Mouse (Mus musculus) forebrain, embryonic 16.5 days (tissue): ENCODE measurements around the gene Tdrd9. TPM values are rescaled to one million over a fixed set of nuclear protein-coding genes. Genes with fewer than 3 reads are reported as not detected.

Source experiments
- ATAC-seq: fragments of 200-750 bp; cut with Nextera tagmentation; 2 replicates; pipeline ENCODE4 v1.8.0; 2017; ENCODE audit warnings: mild to moderate bottlenecking, moderate library complexity
- H3K27ac ChIP-seq: fragments of 300-500 bp; sonication (generic); 2 replicates; pipeline ENCODE4 v1.5.1; 2014; ENCODE audit warnings: low read length, control low read depth
- H3K27me3 ChIP-seq: fragments of 300-500 bp; sonication (generic); replicated peaks from 2 replicates; pipeline ENCODE4 v1.6.1; 2014; ENCODE audit warnings: low read length; ENCODE audit not compliant: control insufficient read depth, insufficient read depth
- H3K36me3 ChIP-seq: fragments of 300-500 bp; sonication (generic); 2 replicates; pipeline ENCODE4 v1.6.1; 2014; ENCODE audit not compliant: control insufficient read depth, insufficient read depth
- H3K4me1 ChIP-seq: fragments of 300-500 bp; sonication (generic); replicated peaks from 2 replicates; pipeline ENCODE4 v1.6.1; 2014; ENCODE audit warnings: low read length; ENCODE audit not compliant: control insufficient read depth, insufficient read depth
- H3K4me2 ChIP-seq: fragments of 300-500 bp; sonication (generic); 2 replicates; pipeline ENCODE4 v1.6.1; 2014; ENCODE audit warnings: mild to moderate bottlenecking, low read length, control low read depth
- H3K4me3 ChIP-seq: fragments of 300-500 bp; sonication (generic); replicated peaks from 2 replicates; pipeline ENCODE4 v1.5.1; 2014; ENCODE audit warnings: mild to moderate bottlenecking, low read length, control low read depth
- H3K9ac ChIP-seq: fragments of 300-500 bp; sonication (generic); replicated peaks from 2 replicates; pipeline ENCODE4 v1.6.1; 2014; ENCODE audit warnings: low read depth, low read length, control low read depth
- H3K9me3 ChIP-seq: fragments of 300-500 bp; sonication (generic); 2 replicates; pipeline ENCODE4 v1.6.1; 2016; ENCODE audit warnings: low read length; ENCODE audit not compliant: control insufficient read depth
- WGBS: fragments of 180-500 bp; shearing (Covaris S2); extraction: QIAGEN DNeasy Blood & Tissue Kit; methylation state at CpG from one replicate; pipeline ENCODE4 v1.1.7; 2014; 5-methylcytosine and 5-hydroxymethylcytosine counted together
- microRNA-seq: library from miRNA; unstranded; fragments of <30 nt; microRNA quantifications from one replicate; pipeline ENCODE4, GENCODE M21; 2017
- polyA plus RNA-seq: library from polyadenylated mRNA; unstranded; fragments of >200 nt; fragmentation: Nextera tagmentation; extraction: Ambion mirVana; gene quantifications from 2 replicates; pipeline ENCODE4 v1.2.1, GENCODE M21; 2015

Gene Tdrd9
- polyA plus RNA-seq, 1 experiment from 2014 or later, result 0.44 TPM

GRCm38 (mm10) chr12:112117006-112117405 is 145.6 kb downstream of the Tdrd9 start:
- Histone ChIP-seq H3K4me1 (0 out of 2 replicates have a peak, but pooled peaks cover 3% of the 10 kb centered on the region), H3K9me3 (no peaks in the 10 kb centered on the region), H3K4me3 (no peak overlapping the region), H3K36me3 (no peaks in the 10 kb centered on the region), H3K9ac (no peak overlapping the region), H3K27ac (no peak overlapping the region), H3K4me2 (no peak overlapping the region), H3K27me3 (no peaks in the 10 kb centered on the region)
- no peak for ATAC-seq
- WGBS, result 76% methylated on average over 5 of the region's 5 CpGs

- Histone ChIP-seq H3K4me2 (no peak overlapping the region), H3K4me1 (0 out of 2 replicates have a peak, but pooled peaks cover 3% of the 10 kb centered on the region), H3K9ac (no peak overlapping the region), H3K27me3 (no peaks in the 10 kb centered on the region), H3K4me3 (no peak overlapping the region), H3K9me3 (no peaks in the 10 kb centered on the region), H3K27ac (no peak overlapping the region), H3K36me3 (no peaks in the 10 kb centered on the region)
- ATAC-seq, result no peak
- 84% methylated on average over 7 of the region's 7 CpGs for WGBS
Observed at GRCm38 (mm10) chr12:112117649-112118048, 146.3 kb downstream of the Tdrd9 start.

Small RNA genes within 50 kb of the gene (microRNA-seq; reads per million reads assigned to microRNA genes)
- gene Mir3073a (not detected), gene Mir3073b (not detected)

Other genes starting within 250 kb of the Tdrd9 start
- 460 and 493 TPM in 2 replicates for gene Klc1, start 212.7 kb upstream of the Tdrd9 start, polyA plus RNA-seq
- 3.3 and 4.5 TPM in 2 replicates for gene Xrcc3, start 157.7 kb upstream of the Tdrd9 start, polyA plus RNA-seq
- gene Zfyve21, start 157.4 kb upstream of the Tdrd9 start, polyA plus RNA-seq, result 37.6 and 40.1 TPM in 2 replicates
- gene Ppp1r13b, start 63.4 kb upstream of the Tdrd9 start, polyA plus RNA-seq, result 21.8 and 23.5 TPM in 2 replicates
- 562 and 571 TPM in 2 replicates for gene Atp5mpl, start 4.6 kb upstream of the Tdrd9 start, polyA plus RNA-seq
- gene Rd3l, start 9.8 kb downstream of the Tdrd9 start, polyA plus RNA-seq, result not detected in 2 replicates
- 0.37 and 0.75 TPM in 2 replicates for gene Aspg, start 135.1 kb downstream of the Tdrd9 start, polyA plus RNA-seq
- gene Kif26a, start 174.6 kb downstream of the Tdrd9 start, polyA plus RNA-seq, result 17.3 and 21.2 TPM in 2 replicates